Mouse (Mus musculus): ENCODE results near the gene Efcab6. TPM values are rescaled to one million over a fixed set of nuclear protein-coding genes. Genes with fewer than 3 reads are reported as not detected.

Gene Efcab6
- polyA plus RNA-seq, 1 experiment: not detected

DNA sequence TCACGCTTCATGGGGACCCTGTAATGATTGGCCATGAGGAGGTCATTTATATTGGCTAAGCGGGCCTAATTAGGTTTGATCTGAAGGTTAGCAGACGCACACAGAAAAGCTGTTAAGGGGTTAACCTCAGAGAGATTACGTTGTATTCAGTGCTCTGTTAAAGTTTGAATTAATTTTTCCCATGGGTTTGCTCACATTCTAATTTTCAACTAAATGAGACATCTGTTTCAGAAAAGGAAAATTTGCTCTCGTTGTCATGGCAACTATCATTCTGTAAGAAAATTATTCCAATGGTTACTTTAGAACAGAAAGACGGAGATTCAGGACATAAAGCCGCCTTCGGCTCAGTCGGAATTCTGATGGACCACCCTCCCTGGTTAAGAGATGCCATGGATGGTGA is 217.0 kb downstream of the Efcab6 start:
- H3K27ac ChIP-seq (ENCODE audit: control insufficient read depth, insufficient read depth, low read depth, low read length, poor library complexity): no peak overlapping the region
- no peak overlapping the region for H3K4me3 ChIP-seq (replicated peaks; ENCODE audit: control insufficient read depth, low read depth, low read length)
- no peaks in the 10 kb centered on the region for H3K4me1 ChIP-seq (ENCODE audit: control insufficient read depth, insufficient read depth, low read length)
- 76% methylated on average over 9 of the region's 9 CpGs for WGBS
- no peak for TF ChIP-seq POLR2A (IDR thresholded peaks at IDR 0.05; ENCODE audit: borderline replicate concordance, control insufficient read depth, low read depth, low read length)
- TF ChIP-seq CTCF (IDR thresholded peaks at IDR 0.05; ENCODE audit: control insufficient read depth, insufficient read depth, low read length): no peak

DNA sequence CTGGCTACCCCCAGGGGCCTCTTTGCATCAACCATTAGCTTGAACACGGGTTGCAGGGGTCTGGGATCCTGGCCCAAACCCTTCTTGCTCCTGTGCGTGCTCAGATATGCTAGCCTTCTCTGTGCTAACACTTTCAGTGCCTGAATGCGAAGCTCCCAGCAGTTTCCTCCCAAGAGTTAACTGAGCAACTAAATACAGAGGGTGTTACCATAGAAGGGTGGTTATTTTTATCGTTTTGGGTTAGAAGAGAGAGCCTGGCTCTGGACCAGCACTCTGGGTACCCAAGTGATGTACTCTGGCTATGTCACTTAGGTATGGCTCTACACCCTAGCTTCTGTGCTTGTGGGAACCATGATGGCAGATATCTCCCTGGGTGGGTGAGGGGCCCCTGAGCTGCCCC is 217.7 kb downstream of the Efcab6 start:
- 60% methylated on average over 4 of the region's 4 CpGs for WGBS
- no peak for TF ChIP-seq CTCF (IDR thresholded peaks at IDR 0.05; ENCODE audit: control insufficient read depth, insufficient read depth, low read length)
- H3K27ac ChIP-seq (ENCODE audit: control insufficient read depth, insufficient read depth, low read depth, low read length, poor library complexity): no peak overlapping the region
- no peak overlapping the region for H3K4me3 ChIP-seq (replicated peaks; ENCODE audit: control insufficient read depth, low read depth, low read length)
- H3K4me1 ChIP-seq (ENCODE audit: control insufficient read depth, insufficient read depth, low read length): no peaks in the 10 kb centered on the region

DNA sequence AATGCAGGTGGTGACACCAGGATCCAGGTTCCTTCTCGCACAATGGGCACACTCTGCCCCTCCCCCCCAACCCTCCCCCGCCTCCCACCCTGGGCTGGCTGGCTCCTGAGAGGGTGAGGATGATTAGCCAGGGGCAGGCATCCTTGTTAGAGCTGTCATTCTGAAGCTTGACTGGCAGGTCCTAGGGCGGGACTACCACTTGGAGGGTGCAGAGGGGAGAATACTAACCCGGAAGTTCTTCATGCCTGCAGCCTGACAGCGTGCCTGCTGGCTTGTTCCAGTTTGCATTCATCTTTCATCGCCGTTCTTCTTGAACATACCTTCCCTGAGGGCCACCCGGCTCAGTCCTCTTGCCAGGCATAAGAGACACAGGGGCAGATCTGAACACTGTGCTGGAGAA is 218.6 kb downstream of the Efcab6 start:
- no peak overlapping the region for H3K4me3 ChIP-seq (replicated peaks; ENCODE audit: control insufficient read depth, low read depth, low read length)
- TF ChIP-seq CTCF (IDR thresholded peaks at IDR 0.05; ENCODE audit: control insufficient read depth, insufficient read depth, low read length) (no peak), POLR2A (IDR thresholded peaks at IDR 0.05; ENCODE audit: borderline replicate concordance, control insufficient read depth, low read depth, low read length) (no peak)
- H3K27ac ChIP-seq (ENCODE audit: control insufficient read depth, insufficient read depth, low read depth, low read length, poor library complexity): no peak overlapping the region
- WGBS: 53% methylated on average over 8 of the region's 8 CpGs
- H3K4me1 ChIP-seq (ENCODE audit: control insufficient read depth, insufficient read depth, low read length): no peaks in the 10 kb centered on the region

DNA sequence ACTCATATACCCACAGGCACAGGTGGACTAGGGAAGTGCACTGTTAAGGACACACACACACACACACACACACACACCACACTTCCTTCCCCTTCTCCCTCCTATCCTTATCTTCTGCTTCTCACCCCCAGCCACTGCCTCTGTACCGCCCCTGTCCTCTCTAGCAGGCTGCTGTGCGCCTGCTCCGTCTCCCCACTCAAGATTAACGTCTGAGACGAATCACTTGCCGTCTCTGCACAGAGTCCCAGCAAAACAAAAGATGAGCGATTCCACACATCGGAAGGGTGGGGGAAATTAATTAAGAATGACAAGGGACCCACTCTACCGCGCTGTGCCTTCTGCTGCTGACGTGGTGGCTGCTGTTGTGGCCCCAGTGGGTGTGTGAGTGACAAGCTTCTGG is 219.4 kb downstream of the Efcab6 start:
- H3K27ac ChIP-seq (ENCODE audit: control insufficient read depth, insufficient read depth, low read depth, low read length, poor library complexity): no peak overlapping the region
- no peak for TF ChIP-seq POLR2A (IDR thresholded peaks at IDR 0.05; ENCODE audit: borderline replicate concordance, control insufficient read depth, low read depth, low read length)
- no peak for TF ChIP-seq CTCF (IDR thresholded peaks at IDR 0.05; ENCODE audit: control insufficient read depth, insufficient read depth, low read length)
- H3K4me1 ChIP-seq (ENCODE audit: control insufficient read depth, insufficient read depth, low read length): no peaks in the 10 kb centered on the region
- WGBS: 40% methylated on average over 11 of the region's 11 CpGs
- H3K4me3 ChIP-seq (replicated peaks; ENCODE audit: control insufficient read depth, low read depth, low read length): no peak overlapping the region

DNA sequence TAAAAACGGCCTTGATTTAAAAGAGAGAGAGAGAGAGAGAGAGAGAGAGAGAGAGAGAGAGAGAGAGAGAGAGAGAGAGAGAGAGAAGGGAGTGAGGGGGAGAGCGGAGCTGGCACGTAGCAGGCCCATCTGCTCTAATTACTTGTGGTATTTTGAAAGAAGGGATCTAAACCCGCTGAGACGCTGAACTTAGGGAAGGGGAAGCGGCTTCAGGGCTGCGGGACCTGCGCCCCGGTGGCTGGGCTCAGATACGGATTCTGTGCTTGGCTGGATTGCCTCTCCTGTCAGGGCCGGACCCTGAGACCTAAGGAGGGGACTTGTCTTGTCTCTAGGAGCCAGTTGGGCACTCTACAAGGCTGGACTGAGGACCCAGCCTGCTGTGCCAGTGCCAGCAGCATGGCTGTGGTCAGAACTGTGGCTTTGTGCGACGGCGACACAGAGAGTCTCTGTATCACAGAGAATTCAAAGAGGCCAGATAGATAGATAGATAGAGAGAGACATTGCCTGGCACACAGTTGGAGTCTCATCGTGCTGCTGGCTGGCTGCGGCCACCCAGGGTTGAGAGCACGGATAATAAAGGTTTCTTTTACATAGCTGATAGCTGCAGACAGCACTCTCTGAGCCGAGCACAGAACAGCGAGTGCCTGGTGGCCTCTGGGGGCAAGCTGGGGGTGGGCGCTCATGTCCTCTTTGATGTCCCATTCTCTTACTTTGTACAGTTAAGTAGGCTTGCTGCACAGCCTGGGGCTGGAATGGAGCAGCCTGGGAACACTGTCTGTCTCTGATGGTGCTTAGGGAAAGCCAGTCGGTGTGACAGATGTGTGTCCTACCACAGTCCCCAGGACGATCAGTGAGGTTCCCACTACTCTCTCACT is 222.0 kb downstream of the Efcab6 start:
- no peak overlapping the region for H3K4me3 ChIP-seq (replicated peaks; ENCODE audit: control insufficient read depth, low read depth, low read length)
- TF ChIP-seq POLR2A (IDR thresholded peaks at IDR 0.05; ENCODE audit: borderline replicate concordance, control insufficient read depth, low read depth, low read length): no peak
- no peak for TF ChIP-seq CTCF (IDR thresholded peaks at IDR 0.05; ENCODE audit: control insufficient read depth, insufficient read depth, low read length)
- WGBS: 58% methylated on average over 22 of the region's 22 CpGs

DNA sequence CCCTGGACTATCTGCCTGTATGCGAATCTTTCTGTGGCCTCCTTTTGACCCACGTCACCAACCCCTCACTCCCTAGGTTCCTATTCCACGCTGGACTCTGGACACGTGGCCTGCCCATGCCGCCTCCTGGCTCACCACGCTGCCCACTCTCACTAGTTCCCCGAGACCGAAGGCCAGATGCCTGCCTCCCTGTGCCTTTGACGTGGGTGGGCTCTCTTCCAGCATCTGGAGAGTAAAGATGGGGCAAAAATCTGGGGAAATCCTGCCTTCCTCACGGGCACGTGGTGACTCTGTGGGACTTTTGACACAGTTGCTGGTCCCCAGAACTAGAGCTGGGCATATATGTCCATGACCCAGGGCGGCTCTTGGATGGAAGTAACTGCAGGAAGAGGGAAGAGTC is 222.8 kb downstream of the Efcab6 start:
- TF ChIP-seq CTCF (IDR thresholded peaks at IDR 0.05; ENCODE audit: control insufficient read depth, insufficient read depth, low read length) (no peak), POLR2A (IDR thresholded peaks at IDR 0.05; ENCODE audit: borderline replicate concordance, control insufficient read depth, low read depth, low read length) (no peak)
- WGBS: 77% methylated on average over 12 of the region's 12 CpGs
- H3K27ac ChIP-seq (ENCODE audit: control insufficient read depth, insufficient read depth, low read depth, low read length, poor library complexity): no peak overlapping the region
- no peaks in the 10 kb centered on the region for H3K4me1 ChIP-seq (ENCODE audit: control insufficient read depth, insufficient read depth, low read length)
- H3K4me3 ChIP-seq (replicated peaks; ENCODE audit: control insufficient read depth, low read depth, low read length): no peak overlapping the region

More for the DNA sequence above, 222.0 kb downstream of the Efcab6 start:
- Histone ChIP-seq H3K27ac (ENCODE audit: control insufficient read depth, insufficient read depth, low read depth, low read length, poor library complexity) (no peak overlapping the region), H3K4me1 (ENCODE audit: control insufficient read depth, insufficient read depth, low read length) (no peaks in the 10 kb centered on the region)

DNA sequence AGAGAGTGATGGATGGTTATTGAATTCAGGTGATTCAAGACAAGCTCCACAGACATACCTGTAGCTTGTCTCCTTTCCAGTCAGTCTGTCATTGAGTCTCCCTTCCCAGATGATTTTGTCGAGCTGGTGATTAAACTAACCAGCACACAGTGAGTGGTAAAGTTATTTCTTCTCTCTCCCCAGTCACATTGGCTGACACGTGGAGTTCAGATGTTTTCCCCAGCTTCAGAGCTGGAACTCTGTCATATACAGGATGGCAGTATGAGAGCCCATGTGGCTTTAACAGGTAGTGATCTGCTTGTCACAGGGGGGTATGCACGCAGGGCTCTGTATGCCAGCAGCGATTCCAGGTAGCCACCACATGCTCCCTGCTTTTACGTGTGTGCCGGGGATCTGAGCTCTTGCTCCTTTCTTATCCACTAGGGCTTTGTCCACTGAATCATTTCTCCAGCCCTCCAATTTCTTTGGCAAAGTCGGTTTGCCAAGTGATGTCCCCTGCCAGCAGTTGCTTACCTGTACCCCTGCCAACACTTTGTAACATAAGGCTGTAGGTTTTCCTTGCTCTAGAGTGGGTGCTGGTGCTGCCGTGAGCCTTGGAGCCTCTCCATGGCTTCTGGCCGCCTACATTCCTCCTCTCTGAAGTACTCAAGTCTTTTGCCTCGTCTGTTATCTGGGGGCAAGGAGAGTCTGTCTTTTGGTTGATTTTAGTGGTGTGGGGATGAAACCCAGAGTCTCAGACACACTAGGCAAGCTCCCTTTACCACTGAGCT is 224.0 kb downstream of the Efcab6 start:
- 68% methylated on average over 10 of the region's 10 CpGs for WGBS
- Histone ChIP-seq H3K4me3 (replicated peaks; ENCODE audit: control insufficient read depth, low read depth, low read length) (no peak overlapping the region), H3K27ac (ENCODE audit: control insufficient read depth, insufficient read depth, low read depth, low read length, poor library complexity) (no peak overlapping the region), H3K4me1 (ENCODE audit: control insufficient read depth, insufficient read depth, low read length) (no peaks in the 10 kb centered on the region)
- TF ChIP-seq CTCF (IDR thresholded peaks at IDR 0.05; ENCODE audit: control insufficient read depth, insufficient read depth, low read length) (no peak), POLR2A (IDR thresholded peaks at IDR 0.05; ENCODE audit: borderline replicate concordance, control insufficient read depth, low read depth, low read length) (no peak)

DNA sequence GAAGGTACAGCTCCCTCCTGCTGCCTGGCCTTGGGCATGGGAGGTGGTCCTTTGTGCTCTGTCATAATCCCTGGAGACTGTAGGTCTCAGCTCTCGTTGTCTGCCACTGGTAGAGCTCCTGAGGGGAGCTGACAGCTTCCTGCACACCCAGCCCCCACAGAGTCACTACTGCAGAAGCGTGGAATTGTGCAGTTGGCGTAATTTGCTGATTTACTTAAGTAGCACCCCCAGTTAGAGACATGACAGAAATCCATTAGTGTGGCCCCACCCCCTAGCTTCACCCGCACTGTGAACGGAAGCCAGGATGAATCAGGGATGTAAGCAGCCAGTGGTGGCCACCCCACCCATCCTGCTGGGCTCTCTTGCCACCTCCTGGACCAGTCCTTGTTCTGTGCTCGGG is 232.9 kb downstream of the Efcab6 start:
- TF ChIP-seq CTCF (IDR thresholded peaks at IDR 0.05; ENCODE audit: control insufficient read depth, insufficient read depth, low read length): no peak
- 61% methylated on average over 6 of the region's 6 CpGs for WGBS
- H3K4me1 ChIP-seq (ENCODE audit: control insufficient read depth, insufficient read depth, low read length): no peaks in the 10 kb centered on the region
- H3K27ac ChIP-seq (ENCODE audit: control insufficient read depth, insufficient read depth, low read depth, low read length, poor library complexity): no peak overlapping the region
- no peak overlapping the region for H3K4me3 ChIP-seq (replicated peaks; ENCODE audit: control insufficient read depth, low read depth, low read length)
